Comparison of ENCODE assay signal across 7 mouse cellular contexts in genomic region chr7:81523008-81523662, GRCm38 (mm10). TPM values are rescaled to one million over a fixed set of nuclear protein-coding genes. Genes with fewer than 3 reads are reported as not detected.
DNase-seq lines count a peak whose midpoint lies in the region; ATAC-seq and TF ChIP-seq lines count a peak whose summit lies in the region.

No protein-coding gene starts in this region.

- 0 out of 2 replicates have a peak, but pooled peaks cover 5% of the 10 kb centered on the region for H3K4me1 ChIP-seq in intestine, postnatal 0 days (replicated peaks; ENCODE audit: control insufficient read depth, insufficient read depth, low read length)
- peaks cover 16% of the 10 kb centered on the region for H3K4me1 ChIP-seq in midbrain, embryonic 12.5 days
- peaks cover 5% of the 10 kb centered on the region; the same call in 1 of the 2 replicates for H3K4me1 ChIP-seq in small intestine, adult 2 months (ENCODE audit: control insufficient read depth, insufficient read depth, insufficient read length, low read length)

- H3K27me3 ChIP-seq in intestine, postnatal 0 days (replicated peaks; ENCODE audit: control insufficient read depth, insufficient read depth, low read length), result no peaks in the 10 kb centered on the region
- no peaks in the 10 kb centered on the region for H3K27me3 ChIP-seq in midbrain, embryonic 12.5 days
- H3K27me3 ChIP-seq in small intestine, adult 2 months (ENCODE audit: control insufficient read depth, insufficient read depth, low read length), result no peaks in the 10 kb centered on the region

- ATAC-seq in intestine, postnatal 0 days, result peak; percentile 95
- peak; percentile 97 for ATAC-seq in midbrain, embryonic 12.5 days (ENCODE audit: low FRiP score, low read depth)

- peak overlapping the region; percentile 91 for H3K27ac ChIP-seq in intestine, postnatal 0 days (ENCODE audit: low read depth, low read length)
- peak overlapping the region; percentile 93 for H3K27ac ChIP-seq in midbrain, embryonic 12.5 days (replicated peaks)
- H3K27ac ChIP-seq in small intestine, adult 2 months (ENCODE audit: insufficient read depth, low read depth, low read length), result peak overlapping the region; percentile 65

- H3K4me2 ChIP-seq in intestine, postnatal 0 days (replicated peaks; ENCODE audit: low read depth), result peak overlapping the region; percentile 78
- H3K4me2 ChIP-seq in midbrain, embryonic 12.5 days (replicated peaks), result peak overlapping the region; percentile 89

- under 1% methylated on average over 31 of the region's 31 CpGs for WGBS in intestine, postnatal 0 days
- 0% methylated on average over 31 of the region's 31 CpGs for WGBS in midbrain, embryonic 12.5 days
- under 1% methylated on average over 31 of the region's 31 CpGs for WGBS in small intestine, adult 2 months

- TF ChIP-seq CTCF in intestine, postnatal 0 days (IDR thresholded peaks at IDR 0.05; ENCODE audit: low read depth), result peak; percentile 66
- no peak; the same call in 1 of the 2 replicates for TF ChIP-seq CTCF in small intestine, adult 2 months (IDR thresholded peaks at IDR 0.05; ENCODE audit: extremely low read depth, insufficient read length, insufficient replicate concordance, low read depth, low read length)

- DNase-seq in adrenal gland, adult 2 months, result peak; percentile 92
- peak; percentile 82 for DNase-seq in embryo, embryonic 11.5 days (ENCODE audit: low read depth, low spot score)
- DNase-seq in gastrocnemius, postnatal 4 days (ENCODE audit: low spot score in 2 of 2), result peak; percentile 73 to 89
- peak; percentile 93 for DNase-seq in left cerebral cortex, postnatal 4 days

- peaks cover 11% of the 10 kb centered on the region; the same call in 1 of the 2 replicates for H3K36me3 ChIP-seq in intestine, postnatal 0 days (ENCODE audit: control insufficient read depth, insufficient read depth)
- peaks cover 11% of the 10 kb centered on the region; the same call in 1 of the 2 replicates for H3K36me3 ChIP-seq in midbrain, embryonic 12.5 days
- 0 out of 2 replicates have a peak, but pooled peaks cover 2% of the 10 kb centered on the region for H3K36me3 ChIP-seq in small intestine, adult 2 months (ENCODE audit: control insufficient read depth, insufficient read depth, low read length)

- intact Hi-C loops in left cerebral cortex, postnatal 4 days (cut with DNase I), result no loop called here

- H3K9ac ChIP-seq in intestine, postnatal 0 days (ENCODE audit: low read depth, low read length), result peak overlapping the region; percentile 65
- H3K9ac ChIP-seq in midbrain, embryonic 12.5 days (replicated peaks), result peak overlapping the region; percentile 70

- H3K9me3 ChIP-seq in intestine, postnatal 0 days (ENCODE audit: control insufficient read depth), result no peaks in the 10 kb centered on the region
- no peaks in the 10 kb centered on the region for H3K9me3 ChIP-seq in midbrain, embryonic 12.5 days

- peak overlapping the region; percentile 59 for H3K4me3 ChIP-seq in intestine, postnatal 0 days (ENCODE audit: low read depth, low read length)
- peak overlapping the region; percentile 71 for H3K4me3 ChIP-seq in midbrain, embryonic 12.5 days
- peak overlapping the region; percentile 84 for H3K4me3 ChIP-seq in small intestine, adult 2 months (ENCODE audit: low read depth, low read length)

- peak; percentile 95 for TF ChIP-seq POLR2A in small intestine, adult 2 months (IDR thresholded peaks at IDR 0.05; ENCODE audit: low read depth, low read length)

RNA-seq across cellular contexts. Expression of gene BC048679, which starts 25.1 kb away (rescaled TPM):
- total RNA-seq in adrenal gland, adult 2 months (2021), result not detected
- polyA plus RNA-seq in adrenal gland, adult 2 months (2012; rRNA removed), result not detected in 2 replicates
- not detected for total RNA-seq in gastrocnemius, postnatal 4 days (2021)
- polyA plus RNA-seq in intestine, postnatal 0 days (2015; fragmentation: Nextera tagmentation; extraction: Ambion mirVana), result not detected in 2 replicates
- total RNA-seq in left cerebral cortex, postnatal 4 days (2021), result not detected
- polyA plus RNA-seq in midbrain, embryonic 12.5 days (2016; fragmentation: Nextera tagmentation; extraction: Ambion mirVana), result not detected in 2 replicates
- not detected in 2 replicates for polyA plus RNA-seq in small intestine, adult 2 months (2012; rRNA removed)

RNA-seq across cellular contexts. Expression of gene Ap3b2, which starts 29.4 kb away (rescaled TPM):
- total RNA-seq in adrenal gland, adult 2 months (2021), result 10 to 100 TPM in 1 of 2 experiments, 1 to 10 TPM in 1; 8.7 to 15.4 TPM
- polyA plus RNA-seq in adrenal gland, adult 2 months (2012; rRNA removed), result 7.4 and 9.5 TPM in 2 replicates
- 1 to 10 TPM; 4.9 to 5.9 TPM for total RNA-seq in gastrocnemius, postnatal 4 days (2021)
- 2.3 and 2.7 TPM in 2 replicates for polyA plus RNA-seq in intestine, postnatal 0 days (2015; fragmentation: Nextera tagmentation; extraction: Ambion mirVana)
- 100 to 1,000 TPM; 165 to 172 TPM for total RNA-seq in left cerebral cortex, postnatal 4 days (2021)
- polyA plus RNA-seq in midbrain, embryonic 12.5 days (2016; fragmentation: Nextera tagmentation; extraction: Ambion mirVana), result 60.0 and 63.0 TPM in 2 replicates
- 0.89 and 1.4 TPM in 2 replicates for polyA plus RNA-seq in small intestine, adult 2 months (2012; rRNA removed)

RNA-seq across cellular contexts. Expression of gene Fsd2, which starts 43.6 kb away (rescaled TPM):
- total RNA-seq in adrenal gland, adult 2 months (2021), result 1 to 10 TPM; 1.2 to 1.7 TPM
- 0.51 and 0.61 TPM in 2 replicates for polyA plus RNA-seq in adrenal gland, adult 2 months (2012; rRNA removed)
- 100 to 1,000 TPM; 152 to 158 TPM for total RNA-seq in gastrocnemius, postnatal 4 days (2021)
- 0.05 and 0.08 TPM in 2 replicates for polyA plus RNA-seq in intestine, postnatal 0 days (2015; fragmentation: Nextera tagmentation; extraction: Ambion mirVana)
- total RNA-seq in left cerebral cortex, postnatal 4 days (2021), result under 1 TPM in 1 of 2 experiments, not detected in 1; 0.08 TPM
- polyA plus RNA-seq in midbrain, embryonic 12.5 days (2016; fragmentation: Nextera tagmentation; extraction: Ambion mirVana), result 0.09 and 0.29 TPM in 2 replicates
- 0.06 and 0.08 TPM in 2 replicates for polyA plus RNA-seq in small intestine, adult 2 months (2012; rRNA removed)

RNA-seq across cellular contexts. Expression of gene Whamm, which starts 47.9 kb away (rescaled TPM):
- 10 to 100 TPM; 16.7 to 21.7 TPM for total RNA-seq in adrenal gland, adult 2 months (2021)
- 48.7 and 57.5 TPM in 2 replicates for polyA plus RNA-seq in adrenal gland, adult 2 months (2012; rRNA removed)
- 1 to 10 TPM; 7.5 to 9.0 TPM for total RNA-seq in gastrocnemius, postnatal 4 days (2021)
- polyA plus RNA-seq in intestine, postnatal 0 days (2015; fragmentation: Nextera tagmentation; extraction: Ambion mirVana), result 5.9 and 6.8 TPM in 2 replicates
- 10 to 100 TPM; 14.5 to 15.9 TPM for total RNA-seq in left cerebral cortex, postnatal 4 days (2021)
- 5.5 and 7.6 TPM in 2 replicates for polyA plus RNA-seq in midbrain, embryonic 12.5 days (2016; fragmentation: Nextera tagmentation; extraction: Ambion mirVana)
- 17.5 and 34.0 TPM in 2 replicates for polyA plus RNA-seq in small intestine, adult 2 months (2012; rRNA removed)

Comparison
In these comparisons a context has a peak if more than half of its experiments do, and no peak if none do; other contexts are left out.
1. Peak in every context shown above with its lines: DNase-seq, ATAC-seq, H3K4me3 ChIP-seq and H3K27ac ChIP-seq.